Mouse (Mus musculus) frontal cortex, postnatal 14 days (tissue): ENCODE results near the gene Trim60.
"Not testable (repeated sequence)": the region's sequence is repeated elsewhere in the genome, so short reads cannot be mapped to it uniquely, and the experiment has no call there.

Source experiments
- DNase-seq, 2 experiments: peaks; one replicate each; pipeline ENCODE4 v3.0.0; 2022; ENCODE audit warnings: low spot score in 2 of 2

Trim60 gene

GRCm38 (mm10) chr8:65018423-65018822 is at the start of gene Trim60, which contains the start of gene Trim61:
TSS of gene Trim60 (minus strand) at chr8:65018584.
TSS of gene Trim61 (minus strand) at chr8:65018523.
- no peak for DNase-seq

- no peak for DNase-seq
These were observed 49.5 kb upstream of the Trim60 start for GRCm38 (mm10) chr8:65067694-65068472.

DNA sequence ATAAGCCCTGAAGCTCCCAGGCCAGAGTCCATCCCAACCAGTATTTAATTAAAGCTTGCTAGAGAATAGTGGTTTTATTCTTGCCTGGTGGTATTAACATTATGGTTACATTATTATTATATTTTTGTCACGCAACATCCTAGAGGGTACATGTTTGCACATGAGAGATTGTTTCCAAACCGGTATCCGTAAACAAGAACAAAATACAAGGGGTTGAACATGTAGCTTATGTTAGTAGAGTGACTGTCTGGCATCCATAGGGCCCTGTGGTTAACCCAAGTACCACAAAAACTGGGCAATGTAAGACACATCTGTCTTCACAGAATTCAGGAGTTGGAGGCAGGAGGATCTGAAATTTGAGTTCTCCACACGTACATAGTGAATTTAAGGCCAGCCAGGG is 48.6 kb upstream of the Trim60 start:
- DNase-seq, result no peak

GRCm38 (mm10) chr8:65065622-65066021 is 47.2 kb upstream of the Trim60 start:
- no peak for DNase-seq

DNA sequence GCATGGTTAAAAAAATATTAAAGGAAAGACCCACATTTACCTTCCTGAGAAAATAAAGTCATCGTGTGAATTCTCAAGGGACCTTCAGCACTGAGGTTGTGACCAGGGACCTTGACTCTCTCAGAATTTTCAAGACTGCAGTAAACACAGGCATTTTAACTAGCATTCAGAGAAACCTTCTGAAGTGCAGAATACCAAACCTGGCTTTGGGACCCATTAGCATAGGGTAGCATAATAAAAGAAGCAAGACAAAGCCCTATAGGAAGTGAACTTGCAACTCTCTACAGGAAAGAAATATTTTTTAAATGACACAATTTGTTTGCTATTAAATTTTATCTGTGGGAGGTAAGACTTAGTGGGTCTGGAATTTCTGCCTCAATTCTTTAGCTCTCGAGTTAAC is 45.7 kb upstream of the Trim60 start:
- DNase-seq, result no peak

GRCm38 (mm10) chr8:65062195-65062594 is 43.8 kb upstream of the Trim60 start:
- DNase-seq, result no peak

DNA sequence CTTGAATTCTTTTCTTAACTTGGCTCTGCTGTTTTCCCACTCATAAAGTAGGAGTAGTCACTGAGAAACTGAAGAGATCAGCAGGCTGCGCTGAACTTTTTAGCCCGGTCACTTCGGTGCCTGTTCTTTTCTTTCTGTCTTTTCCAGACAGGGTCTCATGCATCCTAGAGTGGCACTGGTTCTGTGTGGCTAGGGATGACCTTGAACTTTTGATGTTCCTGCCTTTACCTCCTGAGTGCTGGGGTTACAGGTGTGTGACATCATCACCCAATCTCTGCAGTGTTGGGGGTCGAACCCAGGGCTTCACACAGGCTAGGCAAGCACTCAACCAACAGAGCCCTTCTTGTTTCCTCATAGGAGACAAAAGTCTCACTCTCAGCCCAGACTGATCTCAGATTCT is 38.3 kb upstream of the Trim60 start:
- DNase-seq, result no peak

- no peak for DNase-seq
These were observed 35.6 kb upstream of the Trim60 start for GRCm38 (mm10) chr8:65053968-65054367.

- no peak for DNase-seq
These were observed 35.2 kb upstream of the Trim60 start for GRCm38 (mm10) chr8:65053554-65053953.

DNA sequence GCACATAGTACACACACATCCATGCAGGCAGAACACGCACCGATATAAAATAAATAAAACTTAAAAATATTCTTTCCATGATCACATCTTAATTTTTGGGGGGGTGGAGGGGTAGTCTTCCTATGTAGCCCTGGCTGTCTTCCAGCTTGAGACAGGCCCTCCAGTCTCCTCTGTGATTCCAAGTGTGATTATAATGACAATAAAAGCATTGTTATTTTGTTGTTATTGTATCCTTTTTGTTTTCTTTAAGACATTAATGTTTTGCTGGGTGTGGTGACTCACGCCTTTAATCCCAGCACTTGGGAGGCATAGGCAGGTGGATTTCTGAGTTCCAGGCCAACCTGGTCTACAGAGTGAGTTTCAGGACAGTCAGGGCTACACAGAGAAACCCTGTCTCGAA is 29.4 kb upstream of the Trim60 start:
- DNase-seq, result no peak

GRCm38 (mm10) chr8:65047193-65047592 is 28.8 kb upstream of the Trim60 start:
- DNase-seq, result no peak

DNA sequence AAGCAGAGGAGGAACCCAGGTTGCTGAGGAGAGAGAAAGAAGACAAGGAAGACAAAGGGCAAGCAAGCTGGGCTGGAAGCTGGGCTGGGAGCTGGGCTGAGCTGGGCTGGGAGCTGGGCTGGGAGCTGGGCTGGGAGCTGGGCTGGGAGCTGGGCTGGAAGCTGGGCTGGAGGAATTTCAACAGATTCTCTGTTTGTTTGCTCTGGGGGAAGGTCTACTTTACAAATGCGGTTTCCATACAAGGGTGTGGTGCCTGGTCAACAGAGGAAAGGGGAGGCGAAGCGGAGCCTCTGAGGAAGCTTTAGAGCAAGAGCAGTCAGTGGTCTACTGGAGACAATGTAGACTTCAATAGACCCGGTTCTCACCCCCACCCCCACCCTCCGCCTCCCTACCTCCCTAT is 28.2 kb upstream of the Trim60 start:
- DNase-seq, result no peak

DNA sequence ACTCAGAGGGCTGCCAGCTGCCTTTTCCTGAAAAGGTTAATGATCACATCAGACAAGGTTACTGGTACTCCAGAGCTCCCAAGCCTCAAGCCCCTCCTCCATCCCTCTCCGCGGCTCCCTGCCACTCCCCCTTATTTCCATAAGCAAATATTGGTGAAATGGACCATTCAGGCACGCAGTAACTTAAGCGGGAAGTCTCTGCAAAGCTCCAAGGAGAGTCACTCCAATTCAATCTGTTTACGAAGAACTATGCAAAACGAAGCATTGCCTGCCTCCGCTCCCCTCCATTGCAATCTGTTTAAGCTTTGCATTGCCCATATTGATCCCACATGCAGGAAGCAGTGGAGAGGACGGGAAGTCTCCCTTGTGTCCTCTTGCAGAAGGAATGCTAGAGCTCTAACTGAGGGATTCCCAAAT is 18.7 kb upstream of the Trim60 start, which contains the start of gene Apela:
Apela (minus strand) TSS at position 220 of the 417 bp plus-strand sequence.
- no peak for DNase-seq

DNA sequence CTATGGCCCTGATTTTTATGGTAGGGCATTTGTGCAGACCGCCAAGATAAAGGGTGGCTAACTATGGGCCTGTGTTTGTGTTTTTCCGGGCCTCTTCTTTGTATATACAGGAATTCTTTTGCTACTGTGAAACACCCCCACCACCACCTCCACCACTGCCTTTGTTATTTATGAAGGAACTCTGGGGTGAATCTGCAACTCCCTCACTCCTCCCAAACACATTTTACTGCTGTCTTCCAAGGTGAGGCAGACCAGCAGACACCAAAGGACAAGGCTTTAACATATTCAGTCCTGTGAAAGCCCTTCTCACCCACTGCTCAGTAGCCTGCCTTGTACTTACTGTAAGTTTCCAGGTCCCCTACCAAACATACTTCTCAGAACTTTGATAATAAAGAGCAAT is 15.8 kb upstream of the Trim60 start:
- DNase-seq, result no peak

DNA sequence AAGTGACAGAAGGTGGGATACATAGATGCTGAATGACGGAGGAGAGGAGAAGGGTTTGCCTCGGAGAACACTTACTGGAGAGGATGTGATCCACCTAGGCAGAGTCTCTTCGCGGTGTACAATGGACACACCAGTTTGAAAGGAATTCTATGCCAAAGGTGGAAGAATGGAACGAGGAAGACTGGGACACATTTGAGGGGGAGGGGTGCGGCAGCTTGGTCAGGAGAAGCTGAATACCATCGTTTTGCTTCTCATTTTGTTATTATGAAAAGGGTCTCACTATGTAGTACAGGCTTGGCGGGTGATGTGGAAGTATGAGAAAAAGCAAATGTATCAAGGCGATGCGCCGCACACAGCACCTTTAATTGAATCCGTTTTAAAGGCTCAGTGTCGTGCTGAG is 14.7 kb upstream of the Trim60 start:
- no peak for DNase-seq

- DNase-seq, result no peak
These were observed 13.7 kb upstream of the Trim60 start for GRCm38 (mm10) chr8:65032107-65032506.

DNA sequence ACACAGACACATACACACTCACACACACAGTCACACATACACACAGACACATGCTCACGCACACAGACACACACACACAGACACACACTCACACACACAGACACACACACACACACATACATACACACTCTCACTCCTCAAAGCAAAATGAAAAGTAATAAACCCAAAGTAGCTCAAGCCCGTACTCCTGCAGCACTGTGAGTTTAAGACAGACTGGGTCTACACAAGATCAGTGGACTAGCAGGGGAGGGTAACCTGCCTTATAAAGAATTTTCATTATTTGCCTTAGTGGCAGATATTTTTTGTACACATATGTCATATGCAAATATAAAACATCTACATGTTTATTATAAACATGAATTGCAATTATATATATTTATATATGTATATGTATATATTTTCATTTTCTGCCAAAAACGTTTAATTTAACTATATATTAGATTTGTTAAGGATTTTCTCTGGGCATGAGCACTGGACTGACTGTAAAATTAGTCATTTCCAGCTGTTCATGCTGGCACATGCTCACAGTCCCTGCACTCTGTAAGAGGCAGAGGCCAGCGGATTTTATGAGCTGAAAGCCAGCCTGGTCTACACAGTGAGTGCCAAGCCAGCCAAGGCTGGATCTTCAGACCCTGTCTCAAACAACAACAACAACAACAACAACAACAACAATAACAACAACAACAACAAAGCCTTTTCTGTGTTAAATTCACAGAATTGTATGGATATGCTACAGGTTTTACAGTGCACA is 12.5 kb upstream of the Trim60 start:
- DNase-seq, result no peak

DNA sequence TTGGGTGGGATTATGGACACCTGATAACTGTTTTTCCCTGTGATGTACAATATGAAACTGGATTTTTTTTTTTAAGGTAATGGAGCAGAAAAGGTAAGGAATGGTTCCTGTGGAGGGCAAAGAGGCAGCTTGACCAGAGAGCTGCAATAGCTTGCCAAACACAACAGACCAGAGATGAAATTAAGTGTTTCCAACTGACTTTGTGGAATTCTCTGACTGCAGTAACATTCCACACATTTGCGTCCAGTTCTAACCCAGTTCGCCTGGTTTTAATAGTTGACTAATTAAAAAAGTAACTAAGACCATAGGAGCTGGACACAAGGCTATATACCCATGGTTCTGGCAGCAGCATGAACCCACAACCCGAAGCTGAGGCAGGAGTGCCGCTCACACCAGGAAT is 11.4 kb upstream of the Trim60 start:
- DNase-seq, result no peak

GRCm38 (mm10) chr8:65028959-65029686 is 10.7 kb upstream of the Trim60 start:
- DNase-seq, result no peak

DNA sequence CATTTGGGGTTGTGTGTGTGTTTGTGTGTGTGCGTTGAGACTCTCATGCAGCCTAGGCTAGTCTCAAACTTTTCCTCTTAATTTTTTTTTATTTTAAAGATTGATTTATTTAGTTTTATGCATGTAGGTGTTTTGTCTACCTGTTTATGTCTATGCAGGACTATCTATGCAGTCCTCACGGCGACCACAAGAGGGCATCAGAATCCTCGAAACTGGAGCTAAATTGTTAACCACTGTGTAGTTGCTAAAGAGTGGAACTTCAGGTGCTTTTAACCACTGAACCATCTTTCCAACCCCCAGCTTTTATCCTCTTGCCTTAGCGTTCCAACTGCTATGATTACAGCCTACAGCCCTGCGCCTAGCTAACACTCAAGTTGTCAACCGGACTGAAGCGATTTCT is 4.1 kb upstream of the Trim60 start:
- DNase-seq, result peak; percentile 30 to 75

GRCm38 (mm10) chr8:65007616-65008015 is 10.8 kb downstream of the Trim60 start:
- not testable (repeated sequence) for DNase-seq

DNA sequence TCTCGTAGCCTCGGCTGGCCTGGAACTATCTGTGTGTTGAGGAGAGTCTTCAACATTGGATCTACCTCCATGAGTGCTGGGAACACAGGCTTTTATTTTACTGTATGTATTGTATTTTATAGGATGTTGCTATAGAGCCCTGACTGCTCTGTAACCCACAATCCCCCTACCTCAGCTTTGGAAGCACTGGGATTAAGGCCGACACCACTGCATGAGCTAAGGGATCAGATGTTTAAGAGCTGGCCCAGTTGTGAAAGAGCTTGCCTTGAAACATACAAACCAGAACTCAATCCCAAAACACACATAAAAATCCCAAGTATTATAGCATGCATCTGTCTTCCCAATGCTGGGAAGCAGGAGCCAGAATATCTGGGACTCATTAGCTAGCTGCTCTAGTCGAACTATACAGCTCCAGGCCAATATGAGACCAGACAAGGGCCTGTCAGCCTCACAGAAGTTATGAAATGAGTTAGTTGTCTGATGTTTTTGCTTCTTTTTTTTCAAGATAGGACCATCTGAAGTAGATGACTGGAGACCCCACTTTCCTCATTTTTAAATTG is 19.5 kb downstream of the Trim60 start:
- DNase-seq, result no peak
